Mouse (Mus musculus): ENCODE results near the gene Abi1.

GRCm38 (mm10) chr2:23040001-23040646 lies at the start of gene Abi1:
- no peak for TF ChIP-seq CEBPB (IDR thresholded peaks at IDR 0.05; ENCODE audit: low read depth)
- no peak for TF ChIP-seq MYOD1 (IDR thresholded peaks at IDR 0.05; ENCODE audit: control insufficient read depth, insufficient read length, low read depth)
- TF ChIP-seq CTCF (IDR thresholded peaks at IDR 0.05; ENCODE audit: control insufficient read depth, insufficient read depth, insufficient read length), result no peak
- TF ChIP-seq FOSL1 (IDR thresholded peaks at IDR 0.05; ENCODE audit: insufficient read depth, low read length, poor library complexity, severe bottlenecking), result no peak
- TF ChIP-seq MYOG (IDR thresholded peaks at IDR 0.05; ENCODE audit: control insufficient read depth, extremely low read depth, insufficient read length), result no peak
- no peak for TF ChIP-seq MAX (IDR thresholded peaks at IDR 0.05)

Measured in C2C12 (cell line).